Mouse (Mus musculus): ENCODE measurements at regions not wholly inside any gene's neighbourhood (a gene's known extent, or its start where the extent isn't known, plus 50 kb on each side); places are given as distances from the start of the nearest gene placed in this dataset.

DNA sequence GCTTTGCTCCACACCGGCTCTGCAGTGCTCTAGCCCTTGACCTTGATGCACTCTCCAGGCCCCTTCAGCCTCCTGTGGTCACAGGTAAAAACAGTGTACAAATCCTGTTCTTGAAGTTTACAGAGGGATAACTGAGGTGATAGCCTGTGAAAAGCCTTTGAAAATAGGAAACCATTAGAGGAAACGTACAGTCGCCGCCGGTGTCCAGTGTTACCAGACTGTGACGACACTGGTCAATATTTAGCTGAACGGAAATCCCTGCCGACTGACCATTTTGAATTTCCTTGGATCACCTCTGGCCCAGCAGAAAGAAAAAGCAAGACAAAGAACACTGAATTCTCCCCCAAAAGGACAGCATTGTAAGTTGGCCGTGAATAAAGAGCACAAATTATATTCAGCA, 282.6 kb upstream of the Ppargc1a start:
- Histone ChIP-seq H3K4me2 (replicated peaks) (no peak overlapping the region), H3K27me3 (replicated peaks) (no peaks in the 10 kb centered on the region), H3K4me3 (replicated peaks) (no peak overlapping the region), H3K4me1 (replicated peaks) (no peaks in the 10 kb centered on the region), H3K27ac (no peak overlapping the region), H3K9ac (no peak overlapping the region), H3K9me3 (no peaks in the 10 kb centered on the region), H3K36me3 (no peaks in the 10 kb centered on the region)
- no peak for ATAC-seq
- 80% methylated on average over 9 of the region's 9 CpGs for WGBS

DNA sequence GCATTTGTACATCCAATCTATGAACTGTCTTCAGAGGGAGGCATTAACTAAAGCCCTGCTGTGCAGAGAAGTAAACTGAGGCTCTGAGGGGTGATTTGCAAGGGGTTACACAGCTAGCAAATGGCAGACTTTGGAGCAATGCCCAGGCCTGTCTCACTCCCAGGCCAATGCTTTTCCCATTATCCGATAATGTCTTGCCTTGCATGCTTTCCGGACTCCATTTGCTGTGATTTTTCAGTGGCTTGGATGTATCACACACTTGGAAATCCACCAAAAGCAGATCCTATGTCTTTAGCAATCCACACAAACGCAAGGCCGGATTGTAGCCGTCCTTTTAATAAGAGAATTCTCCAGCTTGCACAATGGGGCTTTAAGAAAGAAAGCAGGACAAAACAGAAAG, 281.7 kb upstream of the Ppargc1a start:
- 77% methylated on average over 5 of the region's 5 CpGs for WGBS
- Histone ChIP-seq H3K9me3 (no peaks in the 10 kb centered on the region), H3K27me3 (replicated peaks) (no peaks in the 10 kb centered on the region), H3K36me3 (no peaks in the 10 kb centered on the region), H3K4me2 (replicated peaks) (no peak overlapping the region), H3K9ac (no peak overlapping the region), H3K27ac (no peak overlapping the region), H3K4me3 (replicated peaks) (no peak overlapping the region), H3K4me1 (replicated peaks) (no peaks in the 10 kb centered on the region)
- no peak for ATAC-seq

GRCm38 (mm10) chr5:51842189-51842588, 274.7 kb upstream of the Ppargc1a start:
- Histone ChIP-seq H3K4me1 (replicated peaks) (no peaks in the 10 kb centered on the region), H3K4me2 (replicated peaks) (no peak overlapping the region), H3K27me3 (replicated peaks) (no peaks in the 10 kb centered on the region), H3K27ac (no peak overlapping the region), H3K9me3 (no peaks in the 10 kb centered on the region), H3K36me3 (no peaks in the 10 kb centered on the region), H3K4me3 (replicated peaks) (no peak overlapping the region), H3K9ac (no peak overlapping the region)
- 85% methylated on average over 5 of the region's 5 CpGs for WGBS
- no peak for ATAC-seq

DNA sequence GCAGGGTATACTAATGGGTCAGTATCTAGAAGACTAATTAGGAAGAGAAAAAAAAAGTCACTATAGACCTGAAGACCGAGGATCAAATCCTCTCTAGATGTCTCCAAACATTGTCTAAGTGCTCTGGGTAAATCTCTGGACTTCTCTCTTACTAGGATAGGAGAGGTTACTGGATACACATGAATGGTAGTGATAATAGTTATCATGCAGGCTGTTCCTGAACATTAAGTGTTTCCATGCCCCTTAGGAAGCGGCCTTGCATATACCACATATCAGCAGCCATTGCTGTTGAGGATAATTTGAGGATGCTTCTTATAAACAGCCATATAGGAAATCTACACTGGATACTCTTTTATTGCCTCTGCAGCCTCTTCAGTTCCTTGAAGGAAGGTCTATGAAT, 274.2 kb upstream of the Ppargc1a start:
- ATAC-seq = no peak
- no peak overlapping the region for H3K4me2 ChIP-seq (replicated peaks)
- no peaks in the 10 kb centered on the region for H3K36me3 ChIP-seq
- no peaks in the 10 kb centered on the region for H3K9me3 ChIP-seq
- H3K4me1 ChIP-seq (replicated peaks) = no peaks in the 10 kb centered on the region
- H3K9ac ChIP-seq = no peak overlapping the region
- no peaks in the 10 kb centered on the region for H3K27me3 ChIP-seq (replicated peaks)
- 83% methylated on average over 2 of the region's 2 CpGs for WGBS
- no peak overlapping the region for H3K4me3 ChIP-seq (replicated peaks)
- H3K27ac ChIP-seq = no peak overlapping the region

GRCm38 (mm10) chr5:51840638-51841329, 273.3 kb upstream of the Ppargc1a start:
- Histone ChIP-seq H3K4me2 (replicated peaks) (no peak overlapping the region), H3K9ac (no peak overlapping the region), H3K36me3 (no peaks in the 10 kb centered on the region), H3K4me1 (replicated peaks) (no peaks in the 10 kb centered on the region), H3K27ac (no peak overlapping the region), H3K4me3 (replicated peaks) (no peak overlapping the region), H3K9me3 (no peaks in the 10 kb centered on the region), H3K27me3 (replicated peaks) (no peaks in the 10 kb centered on the region)
- peak; percentile 34; the same call in 1 of the 2 replicates for ATAC-seq
- WGBS = 83% methylated on average over 11 of the region's 11 CpGs

GRCm38 (mm10) chr5:51839292-51839691, 271.8 kb upstream of the Ppargc1a start:
- no peak overlapping the region for H3K4me2 ChIP-seq (replicated peaks)
- H3K27me3 ChIP-seq (replicated peaks) = no peaks in the 10 kb centered on the region
- H3K27ac ChIP-seq = no peak overlapping the region
- no peaks in the 10 kb centered on the region for H3K9me3 ChIP-seq
- 61% methylated on average over 4 of the region's 4 CpGs for WGBS
- no peaks in the 10 kb centered on the region for H3K36me3 ChIP-seq
- H3K9ac ChIP-seq = no peak overlapping the region
- ATAC-seq = no peak
- H3K4me1 ChIP-seq (replicated peaks) = no peaks in the 10 kb centered on the region
- no peak overlapping the region for H3K4me3 ChIP-seq (replicated peaks)

DNA sequence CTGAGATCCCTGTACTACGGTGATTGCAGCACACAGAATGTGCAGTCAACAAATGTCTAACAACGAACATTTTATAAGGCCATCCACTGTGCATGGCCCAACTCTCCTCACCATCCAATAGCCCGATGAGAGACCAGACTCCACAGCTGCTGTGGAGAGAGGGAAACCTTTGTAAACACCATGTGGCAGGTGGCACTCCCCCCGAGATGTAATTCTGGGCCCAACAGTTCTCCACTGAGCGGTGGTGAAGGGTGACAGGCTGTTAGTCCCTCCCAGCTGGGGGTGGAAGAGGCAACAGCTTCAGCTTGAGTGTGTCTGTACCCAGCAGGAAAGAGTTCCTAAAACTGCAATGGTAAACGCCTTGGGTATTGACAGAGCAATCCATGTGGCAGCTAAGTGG, 263.0 kb upstream of the Ppargc1a start:
- Histone ChIP-seq H3K4me2 (replicated peaks) (no peak overlapping the region), H3K9ac (no peak overlapping the region), H3K4me1 (replicated peaks) (no peaks in the 10 kb centered on the region), H3K9me3 (no peaks in the 10 kb centered on the region), H3K27ac (no peak overlapping the region), H3K36me3 (no peaks in the 10 kb centered on the region), H3K27me3 (replicated peaks) (no peaks in the 10 kb centered on the region), H3K4me3 (replicated peaks) (no peak overlapping the region)
- 58% methylated on average over 6 of the region's 6 CpGs for WGBS
- ATAC-seq = no peak

- Histone ChIP-seq H3K27me3 (replicated peaks) (no peaks in the 10 kb centered on the region), H3K27ac (no peak overlapping the region), H3K4me1 (replicated peaks) (no peaks in the 10 kb centered on the region), H3K4me2 (replicated peaks) (no peak overlapping the region), H3K9me3 (no peaks in the 10 kb centered on the region), H3K36me3 (no peaks in the 10 kb centered on the region), H3K4me3 (replicated peaks) (no peak overlapping the region), H3K9ac (no peak overlapping the region)
- no peak for ATAC-seq
- WGBS = 44% methylated on average over 2 of the region's 2 CpGs
Measured at GRCm38 (mm10) chr5:51830015-51830414, 262.5 kb upstream of the Ppargc1a start.

DNA sequence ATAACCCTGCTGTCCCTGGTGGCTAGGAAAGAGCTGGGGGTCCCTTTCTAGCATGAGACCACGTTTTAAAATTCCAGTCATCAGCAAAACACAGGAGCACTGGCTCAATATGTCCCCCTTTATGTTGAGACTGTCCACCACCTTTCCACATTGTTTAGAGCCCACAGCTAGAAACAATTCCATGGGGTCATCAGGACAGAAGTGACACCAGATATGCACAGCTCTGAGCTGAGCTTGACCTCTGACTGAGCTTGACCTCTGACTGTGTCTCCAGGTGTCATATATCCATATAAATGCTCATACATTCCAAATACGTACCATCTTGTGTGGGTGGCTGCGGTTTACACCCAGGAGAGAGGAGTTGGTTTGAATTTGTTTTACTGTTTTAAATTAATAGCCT, 262.1 kb upstream of the Ppargc1a start:
- ATAC-seq = no peak

DNA sequence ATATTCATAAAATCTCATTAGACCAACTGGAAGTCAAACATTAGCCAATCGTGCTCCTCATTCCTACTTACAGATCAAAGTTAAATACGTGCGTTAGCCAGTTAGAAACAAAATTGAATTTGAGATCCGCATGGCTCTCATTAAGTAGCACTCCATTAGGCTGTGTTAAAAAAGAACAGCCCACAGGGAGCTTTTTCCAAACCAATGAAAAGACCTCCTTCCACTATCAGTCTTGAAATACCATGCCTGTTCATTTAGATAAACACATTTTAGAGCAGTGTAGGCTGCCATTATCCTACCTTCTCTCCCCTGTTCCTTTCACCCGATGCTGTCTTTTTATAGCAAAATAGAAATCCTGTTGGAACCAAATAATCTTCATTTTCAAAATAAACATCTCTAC, 261.5 kb upstream of the Ppargc1a start:
- WGBS = 81% methylated on average over 5 of the region's 5 CpGs
- ATAC-seq = no peak

More for the DNA sequence above, 262.1 kb upstream of the Ppargc1a start:
- H3K4me1 ChIP-seq (replicated peaks) = no peaks in the 10 kb centered on the region
- no peak overlapping the region for H3K4me3 ChIP-seq (replicated peaks)
- 65% methylated on average over 3 of the region's 3 CpGs for WGBS
- H3K9me3 ChIP-seq = no peaks in the 10 kb centered on the region
- H3K27ac ChIP-seq = no peak overlapping the region
- no peaks in the 10 kb centered on the region for H3K27me3 ChIP-seq (replicated peaks)
- H3K9ac ChIP-seq = no peak overlapping the region
- no peak overlapping the region for H3K4me2 ChIP-seq (replicated peaks)
- no peaks in the 10 kb centered on the region for H3K36me3 ChIP-seq

DNA sequence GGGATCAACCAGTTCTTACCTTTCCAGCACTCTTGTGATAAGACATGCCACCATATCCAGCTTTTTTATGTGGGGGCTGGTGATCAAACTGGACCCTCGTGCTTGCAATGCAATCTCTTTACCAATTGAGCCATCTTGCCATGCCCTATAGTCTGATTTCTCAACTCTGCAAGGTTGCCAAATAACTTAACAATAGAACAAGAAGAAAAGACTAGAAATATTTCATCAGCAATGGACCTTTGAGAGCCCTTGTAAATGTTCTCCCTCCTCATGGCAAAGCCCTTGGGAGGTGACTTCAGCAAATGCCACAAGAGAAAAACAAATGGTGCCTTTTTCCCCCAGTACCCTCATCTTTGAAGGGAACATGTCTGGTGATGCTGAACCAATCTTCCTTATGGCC, 258.7 kb upstream of the Ppargc1a start:
- Histone ChIP-seq H3K27ac (no peak overlapping the region), H3K36me3 (no peaks in the 10 kb centered on the region), H3K4me2 (replicated peaks) (no peak overlapping the region), H3K9me3 (no peaks in the 10 kb centered on the region), H3K9ac (no peak overlapping the region), H3K27me3 (replicated peaks) (no peaks in the 10 kb centered on the region), H3K4me3 (replicated peaks) (no peak overlapping the region), H3K4me1 (replicated peaks) (no peaks in the 10 kb centered on the region)
- WGBS = 76% methylated on average over 1 of the region's 1 CpGs
- no peak for ATAC-seq

More for the DNA sequence above, 261.5 kb upstream of the Ppargc1a start:
- Histone ChIP-seq H3K36me3 (no peaks in the 10 kb centered on the region), H3K4me1 (replicated peaks) (no peaks in the 10 kb centered on the region), H3K27me3 (replicated peaks) (no peaks in the 10 kb centered on the region), H3K4me3 (replicated peaks) (no peak overlapping the region), H3K4me2 (replicated peaks) (no peak overlapping the region), H3K9ac (no peak overlapping the region), H3K9me3 (no peaks in the 10 kb centered on the region), H3K27ac (no peak overlapping the region)

DNA sequence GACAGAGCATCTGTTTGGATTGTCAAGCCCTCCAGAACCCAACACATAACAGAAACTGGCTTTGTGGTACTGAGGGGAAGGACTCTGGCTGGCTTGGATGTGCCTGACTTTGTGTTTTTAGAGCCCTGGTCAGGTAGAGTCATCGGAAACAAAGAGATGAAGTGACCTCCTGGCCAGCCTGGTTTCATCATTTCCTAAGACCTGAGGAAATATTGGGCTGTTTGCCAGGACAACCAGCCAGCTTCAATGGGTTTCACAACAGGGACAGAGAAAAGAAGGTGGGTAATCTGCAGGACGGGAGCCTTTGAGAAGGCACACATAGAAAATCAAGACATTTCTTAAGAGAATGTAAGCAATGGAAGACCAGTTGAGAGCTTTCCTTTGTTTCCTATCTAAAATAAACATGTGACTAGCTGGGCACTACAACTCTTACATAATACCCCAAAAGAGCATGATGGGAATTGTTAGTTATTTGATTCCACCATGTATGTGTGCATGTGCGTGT, 258.1 kb upstream of the Ppargc1a start:
- Histone ChIP-seq H3K27me3 (replicated peaks) (no peaks in the 10 kb centered on the region), H3K4me2 (replicated peaks) (no peak overlapping the region), H3K4me1 (replicated peaks) (no peaks in the 10 kb centered on the region), H3K9me3 (no peaks in the 10 kb centered on the region), H3K9ac (no peak overlapping the region), H3K36me3 (no peaks in the 10 kb centered on the region), H3K27ac (no peak overlapping the region), H3K4me3 (replicated peaks) (no peak overlapping the region)
- 90% methylated on average over 3 of the region's 3 CpGs for WGBS
- ATAC-seq = no peak

DNA sequence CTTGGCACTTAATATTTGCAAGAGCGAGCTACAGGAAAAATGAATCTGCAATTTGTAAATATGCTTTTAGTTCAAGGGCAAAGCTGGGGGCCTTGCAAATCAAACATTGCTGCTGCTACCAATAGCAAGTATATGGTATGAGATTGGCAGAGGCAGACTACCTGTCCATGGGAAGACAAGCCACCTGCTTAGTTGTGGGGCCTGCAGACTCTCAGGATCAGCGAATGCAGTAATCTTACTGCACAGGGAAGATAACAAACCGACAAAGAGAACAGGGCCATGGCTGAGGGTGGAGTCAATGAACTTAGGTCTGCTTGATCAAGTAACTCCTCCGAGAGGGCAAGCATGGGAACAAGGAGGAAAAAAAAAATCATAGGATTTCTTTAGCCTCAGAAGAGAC, 257.2 kb upstream of the Ppargc1a start:
- no peak overlapping the region for H3K27ac ChIP-seq
- no peak overlapping the region for H3K4me3 ChIP-seq (replicated peaks)
- no peaks in the 10 kb centered on the region for H3K27me3 ChIP-seq (replicated peaks)
- H3K9me3 ChIP-seq = no peaks in the 10 kb centered on the region
- peak; percentile 82 for ATAC-seq
- 68% methylated on average over 4 of the region's 4 CpGs for WGBS
- no peak overlapping the region for H3K4me2 ChIP-seq (replicated peaks)
- no peak overlapping the region for H3K9ac ChIP-seq
- no peaks in the 10 kb centered on the region for H3K36me3 ChIP-seq
- no peaks in the 10 kb centered on the region for H3K4me1 ChIP-seq (replicated peaks)
